Mouse (Mus musculus) CD4-positive naive resting alpha-beta T cell, adult 76 days (primary cell): ENCODE results near the gene Klri2. TPM values are rescaled to one million over a fixed set of nuclear protein-coding genes. Genes with fewer than 3 reads are reported as not detected.

Experiments used
- total RNA-seq: library from RNA; stranded (reverse); gene quantifications from one replicate; pipeline ENCODE4 v1.2.4, GENCODE M21; 2023

Gene Klri2
- 1.1 TPM for total RNA-seq

DNA sequence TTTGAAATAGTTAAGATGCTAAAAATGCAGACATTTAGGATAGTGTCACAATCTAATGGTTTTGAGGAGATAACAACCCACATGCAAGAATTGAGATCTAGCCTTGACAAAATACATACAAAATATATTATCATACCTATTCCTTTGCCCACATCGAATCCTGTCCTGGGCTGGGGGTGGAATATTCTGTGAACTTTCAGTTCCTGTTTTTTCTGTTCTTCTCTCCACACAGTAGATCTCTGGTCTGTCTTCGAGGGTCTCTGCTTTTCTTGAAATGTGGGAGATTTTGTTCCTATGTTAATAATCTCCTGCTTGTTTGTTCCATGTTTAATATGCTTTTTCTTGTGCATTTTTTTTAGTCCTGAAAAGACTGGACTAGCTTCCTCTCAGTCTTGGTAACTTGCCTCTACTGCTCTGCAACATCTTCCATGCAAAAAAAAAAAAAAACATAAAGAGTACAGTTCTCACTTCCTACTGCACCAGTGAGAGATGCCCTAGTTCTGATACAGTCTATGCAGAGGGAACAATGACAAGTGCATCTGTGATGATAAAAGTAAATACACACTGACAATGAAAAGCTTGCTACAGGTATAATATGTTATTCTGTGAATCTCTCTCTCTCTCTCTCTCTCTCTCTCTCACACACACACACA, at the start of gene Klri2:
Gene Klri2 (minus strand): TSS at position 416 of the 653 bp plus-strand sequence.

DNA sequence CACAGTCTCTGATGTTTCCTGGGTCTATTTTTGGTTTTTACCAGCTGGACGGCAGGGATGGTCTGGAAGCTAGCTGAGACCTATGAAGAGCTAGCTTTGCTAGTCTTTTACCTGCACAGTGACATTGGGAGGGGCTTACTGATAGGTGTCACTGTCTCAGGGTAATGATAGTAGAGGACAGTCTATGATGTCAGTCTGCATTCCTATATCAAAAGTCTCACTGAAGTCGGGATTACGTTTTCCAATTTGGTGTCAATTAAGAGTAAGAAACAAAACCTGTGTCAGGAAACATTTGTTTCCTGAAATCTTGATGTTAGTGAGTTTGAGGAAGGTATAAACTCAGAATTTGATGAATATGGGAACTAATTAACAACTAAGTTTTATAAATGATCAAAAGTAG, 43.9 kb upstream of the Klri2 start, which contains the start of gene Gm156:
Gene Gm156 (minus strand): TSS at position 101 of the 400 bp plus-strand sequence.

DNA sequence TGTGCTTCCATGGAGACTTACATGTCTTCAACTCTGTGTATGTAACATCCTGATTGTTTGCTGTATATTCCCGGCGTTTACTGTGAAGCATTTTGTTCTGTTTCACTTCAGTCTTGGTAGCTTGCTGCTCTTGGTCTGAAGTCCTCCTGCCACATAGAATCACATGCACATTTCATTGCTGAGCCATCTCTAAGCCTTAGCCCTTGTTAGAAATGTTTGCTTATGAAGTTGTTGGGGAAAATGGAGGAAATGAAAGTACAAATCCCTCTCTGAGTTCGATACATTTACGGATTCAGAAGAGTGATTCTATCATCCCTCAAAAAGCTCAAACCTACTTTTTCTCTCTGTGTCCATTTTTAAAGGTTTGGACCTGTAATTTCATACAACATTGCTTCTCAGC, 23.3 kb downstream of the Klri2 start, which contains the start of gene Klri1:
Gene Klri1 (minus strand): TSS at position 101 of the 400 bp plus-strand sequence.

Other genes starting within 250 kb of the Klri2 start
- gene Olr1, start 233.3 kb downstream of the Klri2 start, total RNA-seq, result not detected
- gene Tmem52b, start 227.9 kb downstream of the Klri2 start, total RNA-seq, result not detected
- gene Gabarapl1, start 207.3 kb downstream of the Klri2 start, total RNA-seq, result 12.1 TPM
- 2.0 TPM for gene Klre1, start 162.6 kb downstream of the Klri2 start, total RNA-seq
- 37.3 TPM for gene Klrd1, start 148.7 kb downstream of the Klri2 start, total RNA-seq
- gene Klrk1, start 116.6 kb downstream of the Klri2 start, total RNA-seq, result 2.9 TPM
- gene Klrc3, start 97.1 kb downstream of the Klri2 start, total RNA-seq, result not detected
- 3.6 TPM for gene Klrc2, start 79.8 kb downstream of the Klri2 start, total RNA-seq
- gene Klrc1, start 61.5 kb downstream of the Klri2 start, total RNA-seq, result 2.0 TPM
- gene Klri1, start 23.4 kb downstream of the Klri2 start, total RNA-seq, result 0.97 TPM
- not detected for gene Gm156, start 43.8 kb upstream of the Klri2 start, total RNA-seq
- not detected for gene Gm17631, start 122.2 kb upstream of the Klri2 start, total RNA-seq
- 0.50 TPM for gene Klra17, start 136.2 kb upstream of the Klri2 start, total RNA-seq
- gene Klra5, start 177.2 kb upstream of the Klri2 start, total RNA-seq, result not detected